ENCODE assay signal across 24 mouse cellular contexts in the genomic region with DNA sequence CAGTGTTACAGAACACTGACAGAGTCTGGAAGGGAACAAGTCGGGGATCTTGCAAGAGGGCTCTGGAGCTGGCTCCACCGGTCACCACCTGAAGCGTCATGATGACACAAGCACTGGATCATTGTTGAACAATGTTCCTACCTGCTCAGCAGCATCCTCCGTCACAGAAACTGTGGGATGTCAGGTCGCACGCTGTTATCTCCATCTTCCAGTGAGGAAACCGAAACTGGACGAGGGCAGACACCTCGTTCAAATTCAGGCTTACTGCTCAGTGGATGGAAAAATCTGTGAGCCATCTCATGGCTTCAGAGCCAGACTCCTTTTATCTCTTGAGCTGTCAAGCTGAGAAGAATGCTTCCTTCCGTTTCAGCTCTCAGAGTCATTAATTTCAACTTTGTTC.
A peak's percentile ranks its signal among the peaks of the same experiment; 100 is the strongest.
DNase-seq lines count a peak whose midpoint lies in the region; ATAC-seq lines count a peak whose summit lies in the region.
"Had no signal": no experiment of that assay in that cellular context is flagged by ENCODE, and none has a peak within 500 bp of the region (broad histone marks: within the 10 kb centered on the region; RNA-seq: fewer than 3 reads in every experiment).

No protein-coding gene starts in this region.

- no peak overlapping the region for H3K9ac ChIP-seq in kidney, embryonic 16.5 days (replicated peaks; ENCODE audit: low read length)
- H3K9ac ChIP-seq: forebrain, embryonic 13.5 days; limb, embryonic 13.5 days; liver, embryonic 13.5 days; lung, embryonic 15.5 days; midbrain, embryonic 12.5 days; neural tube, embryonic 12.5 days had no signal

- WGBS in kidney, embryonic 16.5 days = 56% methylated on average over 10 of the region's 10 CpGs

- no peaks in the 10 kb centered on the region for H3K4me1 ChIP-seq in kidney, embryonic 16.5 days (ENCODE audit: insufficient read depth, low read length)
- H3K4me1 ChIP-seq: embryonic facial prominence, embryonic 10.5 days; limb, embryonic 13.5 days; lung, embryonic 15.5 days had no signal

- no peaks in the 10 kb centered on the region for H3K36me3 ChIP-seq in kidney, embryonic 16.5 days (ENCODE audit: insufficient read depth, low read length)
- H3K36me3 ChIP-seq: embryonic facial prominence, embryonic 10.5 days; hindbrain, embryonic 10.5 days; limb, embryonic 13.5 days; liver, embryonic 13.5 days; lung, embryonic 15.5 days; midbrain, embryonic 12.5 days; neural tube, embryonic 12.5 days had no signal

- ATAC-seq in kidney, embryonic 16.5 days (ENCODE audit: low FRiP score, low TSS enrichment) = no peak
- peak; percentile 84 for ATAC-seq in CD4-positive, CD25-positive, alpha-beta regulatory T cell, adult 4 months
- ATAC-seq: forebrain, embryonic 13.5 days; hindbrain, postnatal 0 days had no signal

- no peaks in the 10 kb centered on the region for H3K9me3 ChIP-seq in kidney, embryonic 16.5 days (ENCODE audit: low read length)
- H3K9me3 ChIP-seq: embryonic facial prominence, embryonic 10.5 days; forebrain, embryonic 13.5 days; hindbrain, embryonic 10.5 days; limb, embryonic 13.5 days; liver, embryonic 13.5 days; lung, embryonic 15.5 days; midbrain, embryonic 12.5 days; neural tube, embryonic 12.5 days had no signal

- no peak overlapping the region for H3K4me2 ChIP-seq in kidney, embryonic 16.5 days (replicated peaks; ENCODE audit: low read depth, low read length)
- H3K4me2 ChIP-seq: forebrain, embryonic 13.5 days; limb, embryonic 13.5 days; liver, embryonic 13.5 days; lung, embryonic 15.5 days; midbrain, embryonic 12.5 days; neural tube, embryonic 12.5 days had no signal

- DNase-seq in adrenal gland, adult (ENCODE audit: inconsistent age in 2 of 2, low spot score in 1 of 2) = peak; percentile 31 to 78
- DNase-seq in adrenal gland, postnatal 25 days = no peak
- peak; percentile 9 for DNase-seq in kidney, adult 11 months
- DNase-seq in kidney, postnatal 10 days = peak; percentile 28
- no peak for DNase-seq in thymus, postnatal 36 days
- DNase-seq in right cerebral cortex, adult 18-20 months = no peak
- DNase-seq: adrenal gland, postnatal 14 days; cerebellum, adult 2 months; gastrocnemius, postnatal 10 days; heart, adult 2 months; liver, embryonic 13.5 days; thymus, postnatal 25 days had no signal

- no peak overlapping the region for H3K4me3 ChIP-seq in kidney, embryonic 16.5 days (ENCODE audit: low read length)
- H3K4me3 ChIP-seq: embryonic facial prominence, embryonic 10.5 days; forebrain, embryonic 13.5 days; heart, adult 2 months; hindbrain, embryonic 10.5 days; limb, embryonic 13.5 days; liver, embryonic 13.5 days; lung, embryonic 15.5 days; midbrain, embryonic 12.5 days; neural tube, embryonic 12.5 days had no signal

- H3K27ac ChIP-seq in kidney, embryonic 16.5 days (ENCODE audit: low read length) = no peak overlapping the region
- H3K27ac ChIP-seq: embryonic facial prominence, embryonic 10.5 days; forebrain, embryonic 13.5 days; heart, adult 2 months; hindbrain, embryonic 10.5 days; hindbrain, postnatal 0 days; limb, embryonic 13.5 days; liver, embryonic 13.5 days; lung, embryonic 15.5 days; macrophage; midbrain, embryonic 12.5 days; neural tube, embryonic 12.5 days had no signal

- no peaks in the 10 kb centered on the region for H3K27me3 ChIP-seq in kidney, embryonic 16.5 days (ENCODE audit: insufficient read depth, low read length)
- H3K27me3 ChIP-seq: CH12.LX; forebrain, embryonic 13.5 days; limb, embryonic 13.5 days; liver, embryonic 13.5 days; lung, embryonic 15.5 days; midbrain, embryonic 12.5 days had no signal

Comparison
In these comparisons a context has a peak if more than half of its experiments do, and no peak if none do; other contexts are left out.
1. DNase-seq: peak in adrenal gland, adult (2 of 2), kidney, adult 11 months (single experiment) and kidney, postnatal 10 days (single experiment); none in adrenal gland, postnatal 25 days (single experiment), thymus, postnatal 36 days (0 of 2) and right cerebral cortex, adult 18-20 months (single experiment).